Mouse (Mus musculus) limb, embryonic 14.5 days (tissue): ENCODE results near the gene Sel1l3. TPM values are rescaled to one million over a fixed set of nuclear protein-coding genes. Genes with fewer than 3 reads are reported as not detected.

Source experiments
- ATAC-seq: fragments of 200-750 bp; cut with Nextera tagmentation; 2 replicates; pipeline ENCODE4 v1.8.0; 2017; ENCODE audit warnings: low read depth, moderate number of reproducible peaks, moderate TSS enrichment; ENCODE audit not compliant: low FRiP score
- DNase-seq: peaks from one replicate; pipeline ENCODE4 v3.0.0-alpha.2; 2015; ENCODE audit warnings: low spot score
- H3K27ac ChIP-seq: fragments of 300-500 bp; sonication (generic); replicated peaks from 2 replicates; pipeline ENCODE4 v1.5.1; 2014; ENCODE audit warnings: low read depth, mild to moderate bottlenecking, low read length, moderate library complexity, mixed read lengths
- H3K27me3 ChIP-seq: fragments of 300-500 bp; sonication (generic); 2 replicates; pipeline ENCODE4 v1.6.1; 2014; ENCODE audit warnings: low read length, mixed read lengths; ENCODE audit not compliant: control insufficient read depth, insufficient read depth
- H3K36me3 ChIP-seq: fragments of 300-500 bp; sonication (generic); 2 replicates; pipeline ENCODE4 v1.6.1; 2014; ENCODE audit warnings: mild to moderate bottlenecking, low read length, moderate library complexity, mixed read lengths; ENCODE audit not compliant: control insufficient read depth, insufficient read depth
- H3K4me1 ChIP-seq: fragments of 300-500 bp; sonication (generic); 2 replicates; pipeline ENCODE4 v1.6.1; 2014; ENCODE audit warnings: antibody characterized with exemption, low read length, mixed read lengths; ENCODE audit not compliant: control insufficient read depth, insufficient read depth
- H3K4me2 ChIP-seq: fragments of 300-500 bp; sonication (generic); replicated peaks from 2 replicates; pipeline ENCODE4 v1.6.1; 2014; ENCODE audit warnings: low read depth, mild to moderate bottlenecking, low read length, moderate library complexity; ENCODE audit not compliant: severe bottlenecking
- H3K4me3 ChIP-seq: fragments of 300-500 bp; sonication (generic); replicated peaks from 2 replicates; pipeline ENCODE4 v1.5.1; 2014; ENCODE audit warnings: low read length
- H3K9ac ChIP-seq: fragments of 300-500 bp; sonication (generic); 2 replicates; pipeline ENCODE4 v1.6.1; 2014; ENCODE audit warnings: mild to moderate bottlenecking, low read depth, low read length, moderate library complexity; ENCODE audit not compliant: severe bottlenecking
- H3K9me3 ChIP-seq: fragments of 300-500 bp; sonication (generic); 2 replicates; pipeline ENCODE4 v1.6.1; 2016; ENCODE audit warnings: low read length; ENCODE audit not compliant: control insufficient read depth
- POLR2A ChIP-seq: fragments of 200-500 bp; IDR thresholded peaks from 2 replicates; pipeline ENCODE4 v1.8.0; 2012; ENCODE audit warnings: inconsistent platforms, mild to moderate bottlenecking, moderate library complexity, borderline replicate concordance; ENCODE audit not compliant: insufficient read depth, insufficient read length; ENCODE audit errors: extremely low read depth
- WGBS: fragments of 180-500 bp; shearing (Covaris S2); extraction: QIAGEN DNeasy Blood & Tissue Kit; methylation state at CpG from one replicate; pipeline ENCODE4 v1.1.7; 2014; 5-methylcytosine and 5-hydroxymethylcytosine counted together
- polyA plus RNA-seq, 2 experiments: library from polyadenylated mRNA; depleted of rRNA in 1 of 2; stranded (reverse) in 1 of 2; unstranded in 1 of 2; fragments of >200 nt; fragmentation: Nextera tagmentation in 1 of 2; extraction: Ambion mirVana in 1 of 2; gene quantifications; 2 replicates each; pipeline versions ENCODE4 v1.2.1 to v1.2.3; 2012 to 2014

Gene Sel1l3
- polyA plus RNA-seq, 2 experiments = 3.6 to 4.6 TPM

- H3K4me3 ChIP-seq = peak overlapping the region; percentile 62
- H3K9ac ChIP-seq = peak overlapping the region; percentile 59
- no peaks in the 10 kb centered on the region for H3K36me3 ChIP-seq
- peaks cover 12% of the 10 kb centered on the region; the same call in 1 of the 2 replicates for H3K4me1 ChIP-seq
- TF ChIP-seq POLR2A = no peak
- ATAC-seq (0 out of 2 replicates have a peak, but pooled peaks have one; percentile 8), DNase-seq (no peak)
- no peak overlapping the region for H3K27ac ChIP-seq
- H3K4me2 ChIP-seq = peak overlapping the region; percentile 100
- H3K27me3 ChIP-seq = peaks cover 28% of the 10 kb centered on the region
- WGBS = under 1% methylated on average over 30 of the region's 99 CpGs
- H3K9me3 ChIP-seq = no peaks in the 10 kb centered on the region
Observed at GRCm38 (mm10) chr5:53212782-53213710, 681 bp downstream of the Sel1l3 start.

GRCm38 (mm10) chr5:53212087-53212781, 1.5 kb downstream of the Sel1l3 start:
- WGBS = 19% methylated on average over 20 of the region's 20 CpGs
- no peaks in the 10 kb centered on the region for H3K9me3 ChIP-seq
- H3K4me3 ChIP-seq = peak overlapping the region; percentile 62
- no peak for DNase-seq
- no peaks in the 10 kb centered on the region for H3K36me3 ChIP-seq
- no peak for ATAC-seq
- peaks cover 28% of the 10 kb centered on the region for H3K27me3 ChIP-seq
- H3K27ac ChIP-seq = no peak overlapping the region
- peaks cover 12% of the 10 kb centered on the region; the same call in 1 of the 2 replicates for H3K4me1 ChIP-seq
- TF ChIP-seq POLR2A = no peak
- H3K9ac ChIP-seq = peak overlapping the region; percentile 59; the same call in 1 of the 2 replicates
- H3K4me2 ChIP-seq = peak overlapping the region; percentile 100

- H3K4me3 ChIP-seq = no peak overlapping the region
- no peak overlapping the region for H3K27ac ChIP-seq
- peaks cover 28% of the 10 kb centered on the region for H3K27me3 ChIP-seq
- no peak for DNase-seq
- ATAC-seq = no peak
- WGBS = 49% methylated on average over 6 of the region's 6 CpGs
- H3K4me1 ChIP-seq = peaks cover 12% of the 10 kb centered on the region; the same call in 1 of the 2 replicates
- H3K4me2 ChIP-seq = no peak overlapping the region
- H3K9me3 ChIP-seq = no peaks in the 10 kb centered on the region
- H3K9ac ChIP-seq = no peak overlapping the region
- H3K36me3 ChIP-seq = no peaks in the 10 kb centered on the region
- no peak for TF ChIP-seq POLR2A
Observed at GRCm38 (mm10) chr5:53211241-53211640, 2.5 kb downstream of the Sel1l3 start.

GRCm38 (mm10) chr5:53210481-53210880, 3.2 kb downstream of the Sel1l3 start:
- no peak overlapping the region for H3K27ac ChIP-seq
- DNase-seq = no peak

GRCm38 (mm10) chr5:53209773-53210172, 4.0 kb downstream of the Sel1l3 start:
- Histone ChIP-seq H3K4me2 (no peak overlapping the region), H3K9ac (no peak overlapping the region), H3K36me3 (no peaks in the 10 kb centered on the region), H3K9me3 (no peaks in the 10 kb centered on the region), H3K4me1 (peaks cover 12% of the 10 kb centered on the region; the same call in 1 of the 2 replicates), H3K4me3 (no peak overlapping the region), H3K27me3 (peaks cover 28% of the 10 kb centered on the region), H3K27ac (no peak overlapping the region)
- ATAC-seq (no peak), DNase-seq (no peak)
- no peak for TF ChIP-seq POLR2A
- 56% methylated on average over 7 of the region's 7 CpGs for WGBS

More at GRCm38 (mm10) chr5:53210481-53210880, 3.2 kb downstream of the Sel1l3 start:
- ATAC-seq = peak; percentile 28; the same call in 1 of the 2 replicates
- no peak overlapping the region for H3K9ac ChIP-seq
- WGBS = 80% methylated on average over 4 of the region's 4 CpGs
- TF ChIP-seq POLR2A = no peak
- H3K4me1 ChIP-seq = peaks cover 12% of the 10 kb centered on the region; the same call in 1 of the 2 replicates
- H3K36me3 ChIP-seq = no peaks in the 10 kb centered on the region
- no peaks in the 10 kb centered on the region for H3K9me3 ChIP-seq
- H3K4me2 ChIP-seq = no peak overlapping the region
- peaks cover 28% of the 10 kb centered on the region for H3K27me3 ChIP-seq
- no peak overlapping the region for H3K4me3 ChIP-seq
